Mouse (Mus musculus) urinary bladder, postnatal 14 days (tissue): Measurements from ENCODE around the gene Apbb2.

Source experiments
- DNase-seq: peaks from one replicate; pipeline ENCODE4 v3.0.0; 2021; ENCODE audit warnings: low spot score

The Apbb2 gene

DNA sequence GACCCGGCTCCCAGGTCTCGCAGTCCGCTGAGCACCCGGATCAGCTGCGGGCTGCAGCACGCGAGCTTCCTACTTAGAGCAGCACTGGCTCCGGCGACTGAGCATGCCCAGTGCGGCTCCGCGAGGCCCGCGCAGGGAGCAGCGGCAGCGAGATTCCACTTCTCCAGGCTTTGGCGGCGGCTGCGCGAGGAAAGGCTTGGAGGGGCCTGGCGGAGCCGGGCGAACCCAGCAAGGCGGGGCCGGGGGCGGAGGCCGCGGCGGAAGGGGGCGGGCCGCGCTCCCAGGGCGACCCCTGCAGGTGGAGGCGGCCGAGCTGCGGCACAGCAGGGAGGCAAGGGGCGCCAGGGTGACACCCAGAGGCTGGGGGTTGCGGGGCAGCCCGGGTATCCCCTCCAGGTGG lies at the start of gene Apbb2:
Gene Apbb2, minus strand, starts transcription at position 188 of the 400 bp plus-strand sequence.
- peak; percentile 96 for DNase-seq

DNA sequence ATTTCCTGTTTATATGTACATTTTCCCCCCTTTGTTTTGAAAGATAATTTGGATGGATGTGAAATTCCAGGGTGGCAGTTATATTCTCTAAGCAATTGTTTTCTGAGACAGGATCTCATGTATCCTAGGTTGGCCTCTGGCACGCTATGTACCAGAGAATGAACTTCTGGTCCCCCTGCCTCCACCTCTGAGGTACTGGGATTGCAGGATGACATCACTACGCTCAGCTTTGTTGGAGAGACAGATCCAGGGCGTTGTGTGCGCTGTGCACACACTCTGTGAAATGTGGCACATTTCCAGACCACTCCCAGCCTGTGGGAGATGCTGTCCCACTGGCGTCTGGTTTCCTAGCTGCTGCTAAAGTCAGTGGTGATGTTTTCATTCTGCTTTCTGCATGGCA lies 35.6 kb upstream of the Apbb2 start:
- peak; percentile 30 for DNase-seq

DNA sequence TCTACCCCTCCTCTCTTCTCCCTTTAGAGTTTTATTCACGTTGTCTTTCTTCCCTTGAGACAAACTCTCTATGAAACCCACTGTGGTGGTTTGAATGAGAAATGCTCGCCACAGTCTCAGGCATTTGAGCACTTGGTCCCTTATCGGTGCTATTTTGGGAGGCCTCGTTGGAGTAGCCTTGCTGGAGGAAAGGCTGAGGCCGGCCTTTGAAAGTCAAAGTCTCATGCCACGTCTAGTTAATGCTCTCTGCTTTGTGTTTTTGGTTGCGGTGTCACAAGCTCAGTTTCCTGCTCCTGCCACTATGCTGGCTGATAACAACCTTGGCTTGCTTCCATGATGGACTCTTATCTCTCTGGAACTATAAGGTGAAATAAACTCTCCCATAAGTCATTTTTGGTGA lies 28.9 kb upstream of the Apbb2 start:
- DNase-seq = no peak

DNA sequence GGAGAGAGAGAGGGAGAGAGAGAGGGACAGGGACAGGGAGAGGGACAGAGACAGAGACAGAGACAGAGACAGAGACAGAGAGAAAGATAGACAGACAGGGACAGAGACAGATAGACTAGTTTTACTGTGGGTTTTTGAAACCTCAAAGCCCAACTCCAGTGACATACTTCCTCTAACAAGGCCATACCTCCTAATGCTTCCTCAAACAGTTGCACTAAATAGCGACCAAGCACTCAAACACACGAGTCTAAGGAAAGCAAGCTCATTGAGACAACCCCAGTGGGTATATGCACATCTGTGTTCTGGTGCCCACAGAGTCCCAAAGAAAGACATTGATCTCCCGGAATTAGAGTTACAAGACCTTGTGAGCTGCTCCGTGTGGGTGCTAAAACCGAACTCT lies 24.7 kb upstream of the Apbb2 start:
- no peak for DNase-seq

DNA sequence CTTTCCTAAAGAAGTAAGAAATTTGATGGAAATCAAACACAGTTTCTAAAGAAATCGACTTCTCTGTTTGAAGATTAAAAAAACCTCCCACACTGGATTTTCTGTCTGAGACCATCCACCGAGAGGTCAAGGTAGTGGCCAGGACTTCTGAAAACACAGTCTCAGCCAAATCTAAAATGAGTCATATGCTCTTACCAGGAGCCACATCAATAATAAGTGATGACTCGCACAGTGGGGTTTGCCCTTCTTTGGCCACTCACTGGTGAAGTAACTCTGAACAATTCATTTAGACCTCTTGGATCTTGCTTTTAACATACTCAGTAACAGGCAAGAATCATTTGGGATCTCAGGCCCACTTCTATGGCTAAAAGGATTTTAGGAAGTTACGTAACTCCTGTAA lies 23.6 kb upstream of the Apbb2 start:
- DNase-seq = no peak

DNA sequence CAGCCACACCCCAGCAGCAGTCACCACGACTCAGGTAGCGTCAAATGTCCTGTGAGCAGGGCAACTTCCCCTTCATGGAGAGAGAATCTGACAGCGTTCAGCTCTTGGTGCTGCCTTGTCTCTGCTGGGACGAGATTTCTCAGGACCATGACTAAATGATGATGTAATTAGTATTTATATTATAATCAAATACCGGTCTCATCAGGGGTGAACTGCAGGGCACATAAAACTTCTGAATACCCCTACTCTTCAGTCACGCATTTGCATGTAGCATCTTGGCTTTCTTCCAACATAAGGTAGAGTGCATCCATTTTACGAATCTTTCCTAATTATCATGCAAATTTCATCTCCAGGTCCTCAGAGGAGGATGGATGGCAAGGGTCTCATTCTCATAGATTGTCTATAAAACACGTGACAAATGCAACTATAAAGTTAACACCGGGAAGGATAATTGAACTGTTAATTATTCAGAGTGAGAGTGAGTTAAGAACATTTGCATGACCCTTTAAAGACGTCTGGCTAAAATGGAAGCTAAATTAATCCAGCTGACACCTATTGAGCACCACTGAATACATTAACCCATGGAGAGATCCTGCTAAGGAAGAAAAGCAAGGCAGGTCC lies 17.0 kb upstream of the Apbb2 start:
- DNase-seq = no peak

DNA sequence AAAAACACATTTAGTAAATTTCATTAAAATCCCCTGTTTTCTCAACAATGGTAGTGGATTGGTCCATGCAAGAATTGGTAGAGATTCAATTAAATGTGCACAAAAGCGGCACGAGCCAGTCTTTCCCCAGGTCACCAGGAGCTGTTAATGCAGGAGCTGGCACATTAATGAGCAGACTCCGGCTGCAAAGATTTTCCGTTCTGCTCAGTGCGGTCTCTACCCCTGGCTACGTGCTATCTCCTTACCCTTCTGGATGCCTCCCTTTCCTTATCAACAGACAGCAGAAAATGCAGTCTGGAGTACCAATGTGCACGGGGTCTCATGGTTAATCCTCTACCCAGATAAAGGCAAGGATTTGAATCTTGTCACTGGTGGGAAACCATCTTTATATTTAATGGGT lies 9.2 kb upstream of the Apbb2 start:
- DNase-seq = no peak

DNA sequence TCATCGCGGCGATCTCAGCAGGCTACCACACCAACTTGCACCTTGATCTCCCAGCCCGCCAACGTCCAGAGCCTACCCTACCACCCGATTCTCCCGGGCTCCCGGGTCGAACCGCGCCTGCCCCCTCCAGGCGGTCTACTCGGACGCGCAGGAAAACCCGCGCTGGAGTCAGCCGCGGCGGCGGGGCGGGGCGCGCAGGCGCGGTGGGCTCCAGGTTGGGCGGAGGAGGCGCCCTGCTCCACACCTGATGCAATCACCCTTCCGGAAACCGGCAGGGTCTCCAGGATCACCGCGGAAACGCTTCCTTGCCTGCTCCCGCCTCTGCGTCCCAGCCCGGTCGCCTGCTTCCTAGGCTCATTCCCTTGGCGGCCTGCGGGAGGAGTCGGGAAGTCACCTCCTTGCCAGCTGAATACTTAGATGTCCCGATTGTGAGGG lies 1.6 kb upstream of the Apbb2 start:
- peak; percentile 90 for DNase-seq

DNA sequence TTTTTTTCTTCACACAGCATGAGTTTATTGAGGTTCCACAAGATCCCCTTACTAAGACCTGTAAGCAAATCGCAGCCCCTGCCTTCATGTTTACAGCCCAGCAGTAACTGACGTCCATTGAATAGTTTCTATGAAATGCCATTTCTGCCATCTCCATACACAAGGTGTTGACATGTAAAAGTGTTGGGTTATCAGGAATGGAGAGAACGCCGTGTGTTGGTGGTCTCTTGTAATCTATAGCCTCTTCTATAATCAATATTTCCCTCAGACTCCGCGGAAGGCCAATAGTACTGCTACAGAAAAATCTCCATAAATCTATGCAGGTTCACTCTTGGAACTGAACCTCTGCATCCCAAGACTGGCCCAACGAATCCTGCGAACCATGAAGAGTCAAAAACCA lies 1.1 kb upstream of the Apbb2 start:
- no peak for DNase-seq

DNA sequence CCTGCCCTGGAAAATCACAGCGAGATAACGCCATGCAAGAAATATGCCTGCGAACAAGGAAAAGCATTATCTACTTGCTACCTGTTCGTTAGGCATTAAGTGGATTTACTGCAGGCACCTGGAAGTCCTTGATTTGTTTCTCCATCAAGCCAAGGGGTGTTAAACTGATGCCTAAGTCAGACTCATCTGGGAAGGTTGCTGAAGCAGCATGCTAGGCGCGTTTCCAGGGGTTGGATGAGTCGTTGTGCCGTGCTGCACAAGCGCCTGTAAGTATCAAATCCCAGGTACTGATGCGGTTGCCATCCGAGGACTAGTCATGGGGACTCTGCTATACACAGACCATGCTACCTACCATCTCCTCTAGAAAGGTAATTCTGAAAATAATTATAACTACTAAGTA lies 611 bp upstream of the Apbb2 start:
- no peak for DNase-seq

DNA sequence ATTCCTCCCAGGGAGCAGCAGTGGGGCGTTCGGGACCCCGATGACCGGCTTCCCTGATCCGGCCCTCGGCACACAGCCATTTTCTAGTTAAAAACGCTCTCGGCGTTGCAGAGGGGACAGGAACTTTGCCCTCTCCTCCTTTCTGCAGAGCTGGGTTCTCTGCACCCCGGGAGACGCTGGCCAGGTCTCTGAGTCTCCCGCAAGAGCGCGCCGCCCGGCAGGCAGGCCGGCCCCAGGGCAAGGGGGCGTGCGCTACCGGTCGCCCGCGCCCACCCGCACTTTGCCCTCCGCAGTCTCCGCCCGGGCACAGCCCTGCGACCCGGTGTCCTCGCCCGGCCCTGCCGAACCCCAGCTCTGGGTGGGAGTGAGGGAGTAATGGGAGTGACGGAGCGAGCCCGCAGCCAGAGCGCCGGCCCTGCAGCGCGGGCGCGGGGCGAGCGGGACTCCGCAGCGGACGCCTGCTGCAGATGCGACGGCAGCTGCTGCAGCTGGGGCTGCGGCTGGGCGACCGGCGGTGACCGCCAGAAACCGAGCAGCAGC lies 593 bp downstream of the Apbb2 start:
- DNase-seq = peak; percentile 19

DNA sequence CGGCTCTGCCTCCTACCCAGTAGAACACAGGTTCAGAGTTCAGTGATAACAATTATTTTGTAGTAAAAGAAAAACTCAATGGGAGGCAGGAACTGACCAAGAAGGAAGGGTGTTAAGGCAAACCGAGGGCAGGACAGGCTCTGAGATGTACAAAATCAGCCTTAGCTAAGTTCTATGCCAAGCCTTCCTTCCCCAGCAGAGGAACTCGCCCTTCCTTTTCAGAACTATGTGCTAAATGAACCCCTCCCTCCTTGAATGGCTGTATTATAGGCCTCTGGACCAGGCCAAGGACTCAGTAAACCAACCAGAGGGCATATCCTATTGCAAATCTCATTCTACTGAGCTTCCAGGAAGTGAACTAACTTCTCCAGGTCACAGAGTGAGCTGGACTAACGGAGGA lies 3.6 kb downstream of the Apbb2 start:
- no peak for DNase-seq

DNA sequence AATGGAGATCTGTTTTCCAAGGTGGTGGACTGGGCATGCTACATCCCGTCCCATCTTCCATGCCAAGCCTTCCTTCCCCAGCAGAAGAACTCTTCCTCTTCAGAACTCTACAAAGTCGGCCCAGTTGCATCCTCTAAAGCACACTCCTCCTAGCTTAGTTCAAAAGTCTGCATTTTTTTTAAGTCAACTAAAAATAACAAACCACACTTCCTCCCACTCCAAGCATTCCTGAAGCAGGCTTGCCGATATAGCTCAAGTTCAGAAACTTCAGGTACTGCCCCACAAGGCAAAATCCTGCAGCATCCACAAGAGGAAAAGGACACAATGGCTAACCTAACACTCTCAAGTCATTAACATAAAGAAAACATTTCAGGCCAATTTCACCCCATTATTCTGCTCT lies 4.9 kb downstream of the Apbb2 start:
- DNase-seq = no peak

DNA sequence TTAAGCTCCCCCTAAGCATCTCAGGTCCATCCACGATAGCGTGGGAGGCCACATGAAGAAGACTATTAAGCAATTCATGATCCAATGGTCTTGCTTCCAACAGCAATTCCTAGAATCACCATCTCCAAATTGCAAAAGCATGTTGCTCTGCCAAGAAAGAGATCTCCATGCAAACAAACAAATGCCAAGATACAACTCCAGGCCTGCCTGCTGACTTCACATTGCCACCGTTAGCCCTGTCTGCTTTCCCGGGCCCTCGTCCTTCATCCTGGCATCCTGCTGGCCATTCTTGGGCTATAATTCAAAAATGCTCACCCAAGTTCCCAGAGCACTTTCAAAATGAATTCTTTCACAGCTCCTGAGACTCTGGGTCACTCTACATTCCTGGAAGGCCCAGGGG lies 5.6 kb downstream of the Apbb2 start:
- DNase-seq = no peak

DNA sequence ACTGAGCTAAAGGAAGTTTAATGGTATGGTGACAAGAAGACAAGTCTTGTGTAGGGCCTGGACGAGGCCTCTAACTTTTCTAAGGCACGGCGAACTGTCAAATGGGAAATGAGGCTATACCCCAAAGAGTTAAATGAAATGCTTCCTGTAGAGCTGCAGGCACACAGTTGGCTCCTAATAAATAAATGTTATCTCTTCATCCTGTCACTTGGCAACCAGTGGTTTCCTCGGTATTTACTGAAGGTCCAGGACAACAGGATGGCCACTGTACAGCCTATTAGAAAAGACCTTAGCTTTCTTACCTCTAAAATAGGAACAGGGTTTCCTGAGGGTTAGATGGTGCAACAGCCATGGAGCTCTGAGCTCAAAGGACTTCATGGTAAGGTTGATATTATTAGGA lies 6.7 kb downstream of the Apbb2 start:
- no peak for DNase-seq

DNA sequence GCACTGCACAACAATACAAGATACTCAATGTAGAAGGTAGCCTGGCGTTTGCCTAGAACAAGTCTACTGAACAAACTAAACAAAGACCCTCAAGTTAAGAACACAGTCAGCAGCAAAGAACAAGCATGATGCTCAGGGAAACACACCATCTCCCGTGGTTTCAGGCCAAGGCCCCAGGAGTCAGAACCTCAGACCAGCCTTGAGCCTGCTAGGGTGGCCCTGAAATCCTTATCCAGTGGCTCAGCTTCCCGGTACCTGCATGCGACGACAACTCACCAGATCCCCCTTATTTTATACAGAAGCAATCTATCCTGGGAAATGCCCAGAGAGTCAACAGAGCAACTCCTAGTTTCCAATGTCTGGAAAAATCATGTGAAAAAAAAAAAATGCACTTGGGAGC lies 7.2 kb downstream of the Apbb2 start:
- DNase-seq = no peak

DNA sequence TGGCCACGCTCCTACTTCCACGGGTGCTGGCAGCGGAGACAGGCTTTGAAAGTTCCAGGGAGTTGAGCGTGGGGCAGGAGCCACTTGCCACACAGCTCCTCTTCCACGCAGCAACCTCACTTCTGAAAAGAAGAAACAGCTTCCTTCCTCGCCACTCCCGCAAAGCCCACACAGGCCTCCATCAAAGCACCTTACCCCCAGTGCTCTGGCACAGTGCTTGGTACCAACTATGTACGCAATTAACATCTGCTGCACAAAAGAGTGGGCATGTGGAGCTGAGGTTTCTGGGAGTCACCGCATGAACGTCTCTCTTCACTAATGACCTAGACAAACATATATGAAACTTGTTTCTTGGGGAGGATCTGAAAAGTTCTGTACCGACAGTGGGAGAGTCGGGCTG lies 8.3 kb downstream of the Apbb2 start:
- no peak for DNase-seq

DNA sequence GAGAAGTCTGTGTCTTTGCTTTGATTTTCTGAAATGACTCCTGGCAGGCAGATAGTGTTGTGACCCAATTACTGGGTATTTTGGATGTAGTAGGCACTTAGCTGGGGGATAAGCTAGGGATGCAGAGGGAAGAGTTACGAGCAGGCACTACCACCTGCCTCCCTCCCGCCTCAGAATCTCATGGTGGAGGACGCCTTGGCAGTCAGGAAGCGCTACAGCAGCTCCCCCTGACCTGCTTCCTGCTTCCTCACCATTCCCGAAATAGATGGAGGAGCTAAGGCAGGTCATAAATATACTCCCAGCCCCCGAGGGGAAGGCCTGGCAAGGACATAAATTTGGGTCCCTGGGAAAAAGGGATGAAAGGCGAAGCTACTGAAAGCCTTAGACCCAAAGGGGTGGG lies 9.3 kb downstream of the Apbb2 start:
- no peak for DNase-seq

DNA sequence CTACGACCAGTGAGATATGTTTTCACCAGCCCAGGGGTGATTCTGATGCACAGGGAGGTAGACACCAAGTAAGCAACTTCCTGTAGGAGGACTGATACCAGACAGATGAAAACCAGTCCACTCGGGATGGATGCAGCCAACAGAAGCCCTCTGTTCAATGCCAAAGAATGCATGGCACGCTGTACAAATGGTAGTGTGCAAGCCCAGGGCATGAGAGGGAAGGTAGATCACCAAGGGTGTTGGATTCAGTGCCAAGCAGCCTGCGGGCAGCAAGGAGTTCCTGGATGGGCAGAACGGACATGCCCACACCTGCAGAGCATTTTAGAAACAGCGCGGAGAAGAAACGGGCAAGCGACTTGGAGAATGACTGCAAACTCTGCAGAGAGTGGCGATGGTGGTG lies 10.8 kb downstream of the Apbb2 start:
- DNase-seq = no peak

DNA sequence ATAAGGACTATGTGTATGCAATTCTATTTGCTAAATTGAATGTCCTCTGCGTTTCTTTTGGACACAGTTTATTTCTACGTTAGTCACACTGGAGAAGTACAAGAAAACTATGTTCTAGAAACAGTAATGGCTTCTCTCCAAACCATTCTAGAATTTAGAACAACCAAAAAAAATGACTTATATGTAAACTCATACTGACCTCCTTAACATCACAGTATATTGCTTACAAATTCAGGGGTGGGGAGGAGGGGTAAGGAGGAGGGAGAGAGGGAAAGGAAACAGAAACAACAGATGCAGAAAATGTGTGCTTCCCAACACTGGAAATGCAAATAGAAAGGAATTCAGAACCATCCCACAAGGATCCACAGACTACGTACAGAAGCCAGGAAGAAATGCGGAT lies 11.4 kb downstream of the Apbb2 start:
- no peak for DNase-seq

DNA sequence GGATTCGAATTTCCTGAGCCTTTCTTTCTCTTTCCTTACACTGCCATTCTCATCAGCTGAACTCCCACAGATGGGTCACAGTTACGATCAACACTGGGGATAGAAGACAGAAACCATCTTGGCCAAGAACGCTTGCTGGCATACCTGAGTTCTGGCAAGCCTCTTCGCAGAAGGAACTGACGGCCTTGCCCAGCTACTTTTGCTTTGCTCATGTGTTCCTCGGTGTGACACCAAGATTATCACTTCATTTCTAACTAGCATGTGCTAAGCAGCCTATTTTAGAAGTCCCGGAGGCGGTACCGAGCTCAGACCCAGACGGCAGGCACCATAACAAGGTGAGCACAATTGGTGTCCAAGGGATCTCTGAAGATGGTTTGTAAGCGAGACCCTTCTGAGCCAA lies 12.9 kb downstream of the Apbb2 start:
- DNase-seq = no peak

DNA sequence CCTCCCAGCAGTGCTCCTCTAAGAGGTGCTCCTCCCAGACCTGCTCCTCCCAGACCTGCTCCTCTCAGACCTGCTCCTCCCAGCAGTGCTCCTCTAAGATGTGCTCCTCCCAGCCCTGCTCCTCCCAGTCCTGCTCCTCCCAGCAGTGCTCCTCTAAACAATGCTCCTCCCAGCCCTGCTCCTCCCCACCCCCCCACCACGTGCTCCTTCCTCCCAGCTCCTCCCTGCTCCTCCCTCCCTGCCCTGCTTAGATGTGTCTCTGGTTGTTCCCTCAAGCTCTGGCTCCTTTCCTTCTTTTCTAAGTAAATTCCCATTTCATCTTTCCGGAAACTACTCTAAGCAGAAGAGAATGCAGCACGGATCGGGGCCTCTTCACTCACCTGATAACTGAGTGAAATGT lies 14.2 kb downstream of the Apbb2 start:
- DNase-seq = no peak

DNA sequence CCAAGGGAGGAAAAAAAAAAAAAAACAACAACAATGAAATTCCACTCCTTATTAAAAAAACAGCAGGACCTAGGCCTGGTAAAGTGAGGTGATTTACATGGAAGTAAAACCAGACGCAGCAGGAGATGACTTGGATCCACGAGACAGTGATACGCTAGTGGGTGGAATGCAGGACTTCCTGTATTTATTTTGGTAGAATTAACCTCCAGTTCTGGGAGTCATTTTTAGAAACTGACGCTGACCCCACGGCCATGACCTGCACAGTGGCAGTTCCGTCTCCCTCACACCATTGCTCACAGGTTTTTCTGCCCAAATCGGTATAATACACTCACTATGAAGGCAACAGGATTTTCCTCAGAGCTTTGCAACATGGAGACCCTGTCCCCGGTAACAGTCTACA lies 14.8 kb downstream of the Apbb2 start:
- DNase-seq = no peak

DNA sequence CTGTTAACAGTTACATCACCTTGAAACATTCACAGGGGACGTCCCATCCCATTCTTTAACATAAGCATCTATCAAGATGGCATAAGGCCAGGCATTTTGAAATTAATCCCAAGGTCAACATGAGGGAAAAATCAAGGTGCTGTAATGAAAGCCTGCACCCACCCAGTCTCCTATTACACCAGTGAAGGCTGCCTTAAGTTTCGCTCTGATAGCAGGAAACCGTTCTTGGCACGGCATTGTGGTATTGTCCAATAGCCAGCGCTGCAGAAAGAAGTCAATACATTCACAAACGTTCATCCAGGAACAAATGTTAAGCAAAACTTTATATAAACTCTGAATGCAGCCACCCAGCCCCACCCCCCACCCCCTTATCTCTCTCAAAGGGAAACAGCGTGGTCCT lies 15.4 kb downstream of the Apbb2 start:
- DNase-seq = no peak
